Mouse (Mus musculus): ENCODE measurements around the gene Pxk. TPM values are rescaled to one million over a fixed set of nuclear protein-coding genes. Genes with fewer than 3 reads are reported as not detected.

Gene Pxk
- 24.7 and 36.2 TPM in 2 replicates for polyA plus RNA-seq (2012; rRNA removed; ENCODE audit: low replicate concordance)

DNA sequence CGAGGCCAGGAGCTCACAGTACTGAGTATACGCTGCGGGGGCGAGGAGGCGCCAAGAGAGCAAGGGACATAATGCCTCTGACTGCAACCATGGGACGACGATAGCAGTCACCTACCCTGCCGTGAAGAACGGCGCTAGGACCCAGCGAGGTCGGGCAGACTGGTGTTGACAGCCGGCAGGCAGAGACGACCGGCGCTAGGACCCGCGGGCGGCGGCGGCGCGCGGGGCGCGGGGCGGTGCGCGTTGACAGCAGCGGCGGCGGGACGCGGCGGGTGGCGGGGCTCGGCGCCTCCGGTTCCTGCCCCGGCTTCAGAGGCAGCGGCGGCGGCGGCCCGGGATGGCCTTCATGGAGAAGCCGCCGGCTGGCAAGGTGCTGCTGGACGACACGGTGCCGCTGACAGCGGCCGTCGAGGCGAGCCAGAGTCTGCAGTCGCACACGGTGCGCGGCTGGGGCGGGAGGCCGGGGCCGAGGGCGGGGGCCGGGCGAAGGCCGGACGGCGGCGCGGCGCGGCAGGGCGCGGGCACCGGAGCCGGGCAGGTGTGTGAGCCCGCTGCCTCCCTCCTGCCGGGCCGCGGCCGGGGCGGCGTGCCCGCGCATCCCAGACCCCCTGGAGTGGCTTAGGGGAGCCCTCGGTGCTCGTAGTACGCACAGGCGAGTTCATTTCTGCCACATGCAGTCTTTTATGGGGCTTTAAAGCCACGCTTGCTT is at the start of gene Pxk:
Gene Pxk, plus strand, starts transcription at position 234 of the 709 bp plus-strand sequence.

DNA sequence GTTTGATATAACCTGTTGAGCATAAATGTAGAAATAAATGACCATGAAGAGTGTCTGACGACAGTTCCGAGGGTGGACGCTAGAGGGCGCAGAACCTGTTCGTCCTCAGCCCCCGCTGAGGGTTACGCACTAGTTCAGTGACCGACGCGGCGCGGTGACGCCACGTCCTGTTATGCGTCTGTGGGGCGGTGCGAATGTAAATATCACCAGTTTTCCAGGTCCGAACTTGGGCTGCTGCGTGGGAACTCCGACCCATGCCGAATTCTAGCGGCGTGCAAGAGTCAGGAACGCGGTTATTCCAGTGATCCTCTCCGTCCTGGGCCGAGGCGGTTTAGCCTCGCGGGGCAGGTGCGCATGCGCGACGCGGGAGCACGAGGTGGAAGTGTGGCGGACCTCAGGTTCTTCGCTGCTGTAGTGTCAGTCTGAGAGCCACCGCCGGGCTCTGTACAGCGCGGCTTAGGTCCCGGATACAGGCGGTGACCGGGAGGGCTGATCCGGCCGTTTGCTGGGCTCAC is 17.8 kb upstream of the Pxk start, which contains the start of gene Rpp14:
Gene Rpp14, plus strand, starts transcription at position 203 of the 515 bp plus-strand sequence.

DNA sequence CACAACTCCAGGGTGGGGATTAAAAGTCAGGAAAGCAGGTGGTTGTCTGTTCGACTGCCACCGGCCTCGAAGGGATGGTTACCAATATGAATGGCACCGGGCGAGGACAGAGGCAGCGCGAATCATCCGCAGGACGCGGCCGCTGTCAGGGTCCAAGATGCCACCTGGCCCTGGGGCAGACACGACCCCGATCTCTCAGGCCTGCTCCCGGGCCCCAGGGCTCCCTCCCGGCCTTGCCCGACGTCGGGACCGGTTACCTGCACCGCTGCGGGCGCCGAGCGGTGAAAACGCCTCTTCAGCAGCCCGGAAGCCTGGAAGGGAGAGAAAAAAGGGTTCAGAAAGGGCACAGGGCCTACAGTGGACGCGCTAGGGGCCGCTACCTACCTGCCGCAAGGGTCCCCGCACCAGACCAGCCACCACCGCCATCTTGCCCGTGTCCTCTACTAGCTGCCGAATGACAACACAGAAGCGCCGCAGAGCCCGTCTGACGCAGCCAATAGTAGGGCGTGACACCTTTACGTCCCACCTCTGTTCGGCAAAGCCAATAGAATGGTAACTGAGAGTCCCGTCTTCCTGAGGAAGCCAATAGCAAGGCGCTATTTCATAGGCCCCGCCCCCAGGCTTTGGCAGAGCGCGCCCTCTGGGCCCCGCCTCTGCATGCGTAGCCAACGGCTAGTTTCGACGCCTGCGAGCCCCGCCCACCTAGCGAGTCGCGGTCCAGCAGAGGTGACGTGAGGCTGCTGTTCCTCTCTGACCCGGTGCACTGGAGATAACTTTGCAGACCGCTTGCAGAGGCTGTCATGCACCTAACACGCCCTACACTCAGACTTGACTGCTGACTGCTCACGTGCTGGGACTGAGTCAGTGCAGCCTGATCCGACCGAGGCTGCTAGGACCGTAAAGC is 74.7 kb downstream of the Pxk start, which contains the start of gene Pdhb:
Gene Pdhb, minus strand, starts transcription at position 519 of the 904 bp plus-strand sequence.

DNA sequence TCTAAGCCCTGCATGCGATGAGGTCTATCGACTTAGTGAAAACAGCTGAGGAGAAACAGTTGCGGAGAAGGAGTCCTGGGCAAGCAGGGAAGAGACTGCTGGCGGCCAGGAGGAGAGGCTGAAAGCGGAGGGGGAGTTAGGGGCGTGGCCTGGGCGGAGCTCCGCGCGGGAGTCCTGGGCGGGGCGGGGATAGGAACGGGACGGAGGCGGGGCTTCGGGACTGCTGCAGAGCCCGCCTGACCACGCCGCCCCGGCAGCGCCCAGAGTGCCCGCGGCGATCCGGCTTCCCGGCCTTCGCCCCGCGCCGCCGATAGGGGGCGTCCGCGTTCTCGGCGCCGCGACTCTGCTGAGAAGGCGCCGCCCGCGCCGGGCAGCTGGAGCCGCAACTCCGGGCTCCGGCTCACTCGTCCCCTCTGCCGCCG is 115.8 kb downstream of the Pxk start, which contains the start of gene Kctd6:
Gene Kctd6, plus strand, starts transcription at position 338 of the 422 bp plus-strand sequence.

Other genes with a start within 250 kb of the Pxk start
- gene Gm45521, start 140.9 kb upstream of the Pxk start, polyA plus RNA-seq (2012; rRNA removed; ENCODE audit: low replicate concordance) = not detected in 2 replicates
- gene Dnase1l3, start 103.6 kb upstream of the Pxk start, polyA plus RNA-seq (2012; rRNA removed; ENCODE audit: low replicate concordance) = 0.59 and 2.8 TPM in 2 replicates
- 30.3 and 36.4 TPM in 2 replicates for gene Abhd6, start 95.3 kb upstream of the Pxk start, polyA plus RNA-seq (2012; rRNA removed; ENCODE audit: low replicate concordance)
- 12.8 and 13.7 TPM in 2 replicates for gene Rpp14, start 17.8 kb upstream of the Pxk start, polyA plus RNA-seq (2012; rRNA removed; ENCODE audit: low replicate concordance)
- 170 and 245 TPM in 2 replicates for gene Pdhb, start 74.8 kb downstream of the Pxk start, polyA plus RNA-seq (2012; rRNA removed; ENCODE audit: low replicate concordance)
- gene Kctd6, start 115.9 kb downstream of the Pxk start, polyA plus RNA-seq (2012; rRNA removed; ENCODE audit: low replicate concordance) = 10.2 and 14.4 TPM in 2 replicates
- gene Acox2, start 161.1 kb downstream of the Pxk start, polyA plus RNA-seq (2012; rRNA removed; ENCODE audit: low replicate concordance) = 2.1 and 7.0 TPM in 2 replicates
- gene Fam107a, start 219.8 kb downstream of the Pxk start, polyA plus RNA-seq (2012; rRNA removed; ENCODE audit: low replicate concordance) = 1.1 and 6.1 TPM in 2 replicates

Measured in subcutaneous adipose tissue, adult 2 months (tissue).